Mouse (Mus musculus) limb, embryonic 14.5 days (tissue): ENCODE measurements at regions not wholly inside any gene's neighbourhood (a gene's known extent, or its start where the extent isn't known, plus 50 kb on each side); places are given as distances from the start of the nearest gene placed in this dataset.

ENCODE experiments used
- ATAC-seq: fragments of 200-750 bp; cut with Nextera tagmentation; 2 replicates; pipeline ENCODE4 v1.8.0; 2017; ENCODE audit warnings: low read depth, moderate number of reproducible peaks, moderate TSS enrichment; ENCODE audit not compliant: low FRiP score
- DNase-seq: peaks from one replicate; pipeline ENCODE4 v3.0.0-alpha.2; 2015; ENCODE audit warnings: low spot score
- H3K27ac ChIP-seq: fragments of 300-500 bp; sonication (generic); replicated peaks from 2 replicates; pipeline ENCODE4 v1.5.1; 2014; ENCODE audit warnings: low read depth, mild to moderate bottlenecking, low read length, moderate library complexity, mixed read lengths
- H3K27me3 ChIP-seq: fragments of 300-500 bp; sonication (generic); 2 replicates; pipeline ENCODE4 v1.6.1; 2014; ENCODE audit warnings: low read length, mixed read lengths; ENCODE audit not compliant: control insufficient read depth, insufficient read depth
- H3K36me3 ChIP-seq: fragments of 300-500 bp; sonication (generic); 2 replicates; pipeline ENCODE4 v1.6.1; 2014; ENCODE audit warnings: mild to moderate bottlenecking, low read length, moderate library complexity, mixed read lengths; ENCODE audit not compliant: control insufficient read depth, insufficient read depth
- H3K4me1 ChIP-seq: fragments of 300-500 bp; sonication (generic); 2 replicates; pipeline ENCODE4 v1.6.1; 2014; ENCODE audit warnings: antibody characterized with exemption, low read length, mixed read lengths; ENCODE audit not compliant: control insufficient read depth, insufficient read depth
- H3K4me2 ChIP-seq: fragments of 300-500 bp; sonication (generic); replicated peaks from 2 replicates; pipeline ENCODE4 v1.6.1; 2014; ENCODE audit warnings: low read depth, mild to moderate bottlenecking, low read length, moderate library complexity; ENCODE audit not compliant: severe bottlenecking
- H3K4me3 ChIP-seq: fragments of 300-500 bp; sonication (generic); replicated peaks from 2 replicates; pipeline ENCODE4 v1.5.1; 2014; ENCODE audit warnings: low read length
- H3K9ac ChIP-seq: fragments of 300-500 bp; sonication (generic); 2 replicates; pipeline ENCODE4 v1.6.1; 2014; ENCODE audit warnings: mild to moderate bottlenecking, low read depth, low read length, moderate library complexity; ENCODE audit not compliant: severe bottlenecking
- H3K9me3 ChIP-seq: fragments of 300-500 bp; sonication (generic); 2 replicates; pipeline ENCODE4 v1.6.1; 2016; ENCODE audit warnings: low read length; ENCODE audit not compliant: control insufficient read depth
- POLR2A ChIP-seq: fragments of 200-500 bp; IDR thresholded peaks from 2 replicates; pipeline ENCODE4 v1.8.0; 2012; ENCODE audit warnings: inconsistent platforms, mild to moderate bottlenecking, moderate library complexity, borderline replicate concordance; ENCODE audit not compliant: insufficient read depth, insufficient read length; ENCODE audit errors: extremely low read depth
- WGBS: fragments of 180-500 bp; shearing (Covaris S2); extraction: QIAGEN DNeasy Blood & Tissue Kit; methylation state at CpG from one replicate; pipeline ENCODE4 v1.1.7; 2014; 5-methylcytosine and 5-hydroxymethylcytosine counted together

- 51% methylated on average over 2 of the region's 2 CpGs for WGBS
- DNase-seq (no peak), ATAC-seq (no peak)
- Histone ChIP-seq H3K9me3 (no peaks in the 10 kb centered on the region), H3K4me2 (no peak overlapping the region), H3K9ac (no peak overlapping the region), H3K36me3 (no peaks in the 10 kb centered on the region), H3K27ac (no peak overlapping the region), H3K27me3 (no peaks in the 10 kb centered on the region), H3K4me1 (0 out of 2 replicates have a peak, but pooled peaks cover 2% of the 10 kb centered on the region), H3K4me3 (no peak overlapping the region)
- TF ChIP-seq POLR2A = no peak
These were observed 712.0 kb downstream of the Vrk1 start for GRCm38 (mm10) chr12:106722010-106722362.

DNA sequence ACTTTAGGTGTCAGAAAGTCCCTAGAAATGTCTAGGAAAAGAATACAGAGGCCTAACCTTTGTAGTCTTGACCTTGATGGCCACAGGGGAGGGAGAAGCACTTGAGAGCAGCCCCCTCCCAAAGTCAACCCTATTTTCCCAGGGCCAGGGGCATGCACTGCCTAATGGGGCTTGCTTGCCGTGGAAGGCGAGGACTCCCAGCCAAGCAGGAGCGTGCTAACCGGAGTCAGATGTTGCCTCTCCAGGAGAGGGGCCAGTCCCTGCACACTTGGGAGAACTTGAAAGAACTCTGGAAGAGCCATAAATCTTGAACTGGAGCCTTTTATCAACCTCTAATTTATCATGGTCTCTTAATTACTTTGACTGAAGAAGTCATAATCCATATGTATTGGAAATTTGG lies 712.7 kb downstream of the Vrk1 start:
- DNase-seq (peak; percentile 34), ATAC-seq (no peak)
- TF ChIP-seq POLR2A = no peak
- Histone ChIP-seq H3K4me2 (no peak overlapping the region), H3K27me3 (no peaks in the 10 kb centered on the region), H3K9me3 (no peaks in the 10 kb centered on the region), H3K27ac (no peak overlapping the region), H3K9ac (no peak overlapping the region), H3K4me1 (0 out of 2 replicates have a peak, but pooled peaks cover 2% of the 10 kb centered on the region), H3K36me3 (no peaks in the 10 kb centered on the region), H3K4me3 (no peak overlapping the region)
- 23% methylated on average over 4 of the region's 4 CpGs for WGBS

- DNase-seq (no peak), ATAC-seq (no peak)
- H3K4me1 ChIP-seq = 0 out of 2 replicates have a peak, but pooled peaks cover 2% of the 10 kb centered on the region
- WGBS = 96% methylated on average over 8 of the region's 8 CpGs
- H3K9ac ChIP-seq = no peak overlapping the region
- H3K4me2 ChIP-seq = no peak overlapping the region
- no peaks in the 10 kb centered on the region for H3K9me3 ChIP-seq
- no peaks in the 10 kb centered on the region for H3K27me3 ChIP-seq
- H3K4me3 ChIP-seq = no peak overlapping the region
- H3K27ac ChIP-seq = no peak overlapping the region
- H3K36me3 ChIP-seq = no peaks in the 10 kb centered on the region
- no peak for TF ChIP-seq POLR2A
These were observed 716.9 kb downstream of the Vrk1 start for GRCm38 (mm10) chr12:106726920-106727319.

GRCm38 (mm10) chr12:106727486-106727885 lies 717.5 kb downstream of the Vrk1 start:
- Histone ChIP-seq H3K27ac (no peak overlapping the region), H3K27me3 (no peaks in the 10 kb centered on the region), H3K4me3 (no peak overlapping the region), H3K36me3 (no peaks in the 10 kb centered on the region), H3K9ac (no peak overlapping the region), H3K4me1 (0 out of 2 replicates have a peak, but pooled peaks cover 3% of the 10 kb centered on the region), H3K9me3 (no peaks in the 10 kb centered on the region), H3K4me2 (no peak overlapping the region)
- 94% methylated on average over 3 of the region's 3 CpGs for WGBS
- ATAC-seq = no peak
- no peak for DNase-seq
- TF ChIP-seq POLR2A = no peak

GRCm38 (mm10) chr12:106729686-106730085 lies 719.7 kb downstream of the Vrk1 start:
- DNase-seq (peak; percentile 60), ATAC-seq (peak; percentile 23; the same call in 1 of the 2 replicates)
- 19% methylated on average over 5 of the region's 5 CpGs for WGBS
- no peak overlapping the region for H3K4me2 ChIP-seq
- no peak overlapping the region for H3K4me3 ChIP-seq
- TF ChIP-seq POLR2A = no peak
- H3K4me1 ChIP-seq = 0 out of 2 replicates have a peak, but pooled peaks cover 3% of the 10 kb centered on the region
- H3K9ac ChIP-seq = no peak overlapping the region
- H3K9me3 ChIP-seq = no peaks in the 10 kb centered on the region
- H3K27me3 ChIP-seq = no peaks in the 10 kb centered on the region
- H3K27ac ChIP-seq = no peak overlapping the region; the same call in 1 of the 2 replicates
- no peaks in the 10 kb centered on the region for H3K36me3 ChIP-seq
